11 mouse cellular contexts compared by ENCODE assay signal in genomic region chr6:114719100-114719499, GRCm38 (mm10).
DNase-seq lines count a peak whose midpoint lies in the region; ATAC-seq and TF ChIP-seq lines count a peak whose summit lies in the region.
"Had no signal": no experiment of that assay in that cellular context is flagged by ENCODE, and none has a peak within 500 bp of the region (broad histone marks: within the 10 kb centered on the region; RNA-seq: fewer than 3 reads in every experiment).

No protein-coding gene starts in this region.

- ATAC-seq in frontal cortex, adult (ENCODE audit: low TSS enrichment) = peak; percentile 62
- ATAC-seq: inflammation-experienced regulatory T-cells, adult 6 months had no signal

- H3K27ac ChIP-seq in layer of hippocampus, adult 2 months = peak overlapping the region; percentile 71
- H3K27ac ChIP-seq: embryonic facial prominence, embryonic 13.5 days had no signal

- DNase-seq in frontal cortex, postnatal 25 days (ENCODE audit: low spot score in 2 of 2) = no peak
- peak in 1 of 2 experiments; percentile 32 for DNase-seq in layer of hippocampus, adult 2 months (ENCODE audit: low spot score in 2 of 2)
- no peak for DNase-seq in layer of hippocampus, adult 18-20 months (ENCODE audit: low spot score in 2 of 2)
- DNase-seq in right cerebral cortex, adult 18-20 months = peak; percentile 38
- DNase-seq in right cerebral cortex, postnatal 4 days = no peak
- DNase-seq in ovary, postnatal 10 days (ENCODE audit: low spot score) = no peak
- no peak for DNase-seq in kidney, adult 11 months
- DNase-seq: cerebellum, adult 8-10 months had no signal

- H3K4me3 ChIP-seq in layer of hippocampus, adult 2 months = no peak overlapping the region
- H3K4me3 ChIP-seq: embryonic facial prominence, embryonic 13.5 days had no signal

- no peak for TF ChIP-seq CTCF in layer of hippocampus, adult 2 months (conservative IDR thresholded peaks at IDR 0.05)
